Mouse (Mus musculus): ENCODE measurements around the gene Cd101. TPM values are rescaled to one million over a fixed set of nuclear protein-coding genes. Genes with fewer than 3 reads are reported as not detected.

Gene Cd101
- 1.3 TPM for polyA plus RNA-seq (2014; fragmentation: Illumina TruSeq; extraction: RNeasy Lipid Tissue Mini Kit (QIAGEN cat#74804); ENCODE audit: low replicate concordance)

GRCm38 (mm10) chr3:101029339-101029738 lies at the start of gene Cd101:
Cd101 (minus strand) TSS chr3:101029556.

DNA sequence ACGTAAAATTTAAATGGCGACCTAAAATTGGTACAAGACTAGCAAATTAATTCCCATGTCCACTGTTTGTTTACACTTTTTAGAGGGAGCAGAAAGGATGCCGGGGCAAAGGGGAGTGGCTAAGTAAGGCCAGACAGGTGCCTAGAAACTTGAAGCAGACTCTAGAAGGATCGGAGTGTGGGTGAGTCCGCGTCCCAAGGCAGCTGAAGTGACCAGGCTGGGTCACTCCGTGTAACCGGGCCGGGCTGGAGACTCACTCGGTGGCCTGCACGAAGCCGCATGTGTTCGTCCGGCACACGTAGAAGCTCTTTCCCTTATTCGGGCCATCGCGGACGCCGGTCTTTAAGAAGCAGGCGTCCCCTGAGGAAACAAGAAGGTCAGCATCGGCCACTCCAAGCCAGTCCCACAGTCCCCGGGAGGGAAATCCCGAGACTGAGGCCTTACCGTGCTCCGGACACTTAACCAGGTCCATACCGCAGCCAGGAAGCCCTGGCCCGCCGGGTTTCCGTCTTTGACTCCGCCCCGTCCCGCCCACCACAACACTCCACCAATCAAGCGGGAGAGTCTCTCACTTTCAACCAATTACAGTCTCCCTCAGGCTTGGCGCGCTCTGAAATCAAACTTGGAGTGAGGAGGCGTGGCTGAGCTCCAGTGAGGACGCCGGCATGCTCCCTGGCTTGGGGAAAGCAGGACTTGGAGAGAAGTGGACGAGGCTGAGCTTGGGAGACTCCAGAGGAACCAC lies 60.0 kb downstream of the Cd101 start, which contains the start of gene Ttf2:
Gene Ttf2, minus strand, starts transcription at position 488 of the 742 bp plus-strand sequence.

Other genes with a start within 250 kb of the Cd101 start
- not detected for gene Vtcn1, start 204.1 kb downstream of the Cd101 start, polyA plus RNA-seq (2014; fragmentation: Illumina TruSeq; extraction: RNeasy Lipid Tissue Mini Kit (QIAGEN cat#74804); ENCODE audit: low replicate concordance)
- gene Trim45, start 107.4 kb downstream of the Cd101 start, polyA plus RNA-seq (2014; fragmentation: Illumina TruSeq; extraction: RNeasy Lipid Tissue Mini Kit (QIAGEN cat#74804); ENCODE audit: low replicate concordance), result not detected
- gene Ttf2, start 59.9 kb downstream of the Cd101 start, polyA plus RNA-seq (2014; fragmentation: Illumina TruSeq; extraction: RNeasy Lipid Tissue Mini Kit (QIAGEN cat#74804); ENCODE audit: low replicate concordance), result 2.5 TPM
- 26.6 TPM for gene Ptgfrn, start 80.7 kb upstream of the Cd101 start, polyA plus RNA-seq (2014; fragmentation: Illumina TruSeq; extraction: RNeasy Lipid Tissue Mini Kit (QIAGEN cat#74804); ENCODE audit: low replicate concordance)

Measured in small intestine, adult 10 weeks (tissue).